Mouse (Mus musculus): ENCODE measurements around the gene Pkd2l1.

Gene Pkd2l1

GRCm38 (mm10) chr19:44192342-44192741 lies at the start of gene Pkd2l1:
Gene Pkd2l1 (minus strand): TSS chr19:44192442.
- no peak for DNase-seq (ENCODE audit: low spot score)

GRCm38 (mm10) chr19:44238906-44239305 lies 46.7 kb upstream of the Pkd2l1 start:
- DNase-seq (ENCODE audit: low spot score), result no peak

- DNase-seq (ENCODE audit: low spot score), result no peak
Measured at GRCm38 (mm10) chr19:44237471-44238006, 45.3 kb upstream of the Pkd2l1 start.

- DNase-seq (ENCODE audit: low spot score), result no peak
Measured at GRCm38 (mm10) chr19:44231608-44232151, 39.4 kb upstream of the Pkd2l1 start.

DNA sequence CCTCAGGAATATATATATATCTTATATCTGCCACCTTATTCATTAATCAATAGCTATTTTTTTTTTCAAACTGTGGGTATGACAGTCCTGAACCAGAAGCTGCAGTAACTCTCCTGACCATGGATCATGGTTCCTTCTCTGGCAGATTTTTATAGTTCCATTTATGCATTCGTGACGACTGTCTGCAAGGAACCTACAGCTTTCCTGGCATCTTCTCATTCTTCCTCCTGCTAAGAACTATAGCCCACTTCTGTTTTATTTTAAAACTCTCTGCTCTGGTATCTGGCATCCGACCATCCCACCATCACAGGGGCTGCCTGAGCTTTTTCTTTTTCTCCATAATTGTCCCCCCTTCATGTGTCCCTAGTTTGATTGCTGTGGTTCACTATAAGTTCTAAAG lies 38.0 kb upstream of the Pkd2l1 start:
- no peak for DNase-seq (ENCODE audit: low spot score)

DNA sequence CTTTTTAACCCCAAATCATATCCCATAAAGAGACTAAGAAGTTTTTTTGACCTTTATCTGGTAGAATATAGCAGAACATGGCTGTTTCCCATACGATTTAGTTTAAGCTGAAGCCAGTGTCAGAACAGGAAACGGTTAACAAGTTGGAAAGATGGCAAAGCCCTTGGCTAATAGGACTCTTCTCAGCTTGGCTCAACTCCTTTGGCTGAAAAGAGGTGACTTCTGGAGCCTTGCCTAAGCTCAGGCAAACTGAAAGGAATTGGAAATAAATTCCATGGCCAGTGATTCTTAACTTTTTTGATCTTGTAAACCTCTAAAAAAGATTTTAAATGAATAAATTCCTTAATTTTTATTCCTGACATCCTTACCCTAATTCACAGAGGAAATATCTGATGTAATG lies 37.5 kb upstream of the Pkd2l1 start:
- no peak for DNase-seq (ENCODE audit: low spot score)

DNA sequence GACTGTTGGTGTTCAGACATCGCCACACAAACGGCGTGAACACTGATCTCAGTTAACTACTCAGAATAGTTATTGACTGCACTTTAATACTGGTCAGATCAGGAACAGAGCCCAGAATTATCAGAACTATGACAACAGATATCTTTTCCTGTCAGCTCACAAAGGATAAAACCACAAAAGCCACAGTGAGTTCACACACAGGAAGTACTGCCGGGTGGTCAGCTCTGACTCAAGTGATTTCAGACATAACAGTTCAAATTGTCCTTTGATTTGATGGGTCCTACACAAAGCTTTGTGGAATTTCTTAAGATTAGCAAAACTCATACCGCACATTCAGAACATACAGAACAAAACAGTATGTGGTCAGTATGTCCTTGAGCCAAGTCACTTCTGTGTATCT lies 33.5 kb upstream of the Pkd2l1 start:
- no peak for DNase-seq (ENCODE audit: low spot score)

GRCm38 (mm10) chr19:44217958-44218525 lies 25.8 kb upstream of the Pkd2l1 start:
- no peak for DNase-seq (ENCODE audit: low spot score)

- DNase-seq (ENCODE audit: low spot score), result no peak
Measured at GRCm38 (mm10) chr19:44215255-44215654, 23.0 kb upstream of the Pkd2l1 start.

- no peak for DNase-seq (ENCODE audit: low spot score)
Measured at GRCm38 (mm10) chr19:44207079-44207478, 14.8 kb upstream of the Pkd2l1 start.

DNA sequence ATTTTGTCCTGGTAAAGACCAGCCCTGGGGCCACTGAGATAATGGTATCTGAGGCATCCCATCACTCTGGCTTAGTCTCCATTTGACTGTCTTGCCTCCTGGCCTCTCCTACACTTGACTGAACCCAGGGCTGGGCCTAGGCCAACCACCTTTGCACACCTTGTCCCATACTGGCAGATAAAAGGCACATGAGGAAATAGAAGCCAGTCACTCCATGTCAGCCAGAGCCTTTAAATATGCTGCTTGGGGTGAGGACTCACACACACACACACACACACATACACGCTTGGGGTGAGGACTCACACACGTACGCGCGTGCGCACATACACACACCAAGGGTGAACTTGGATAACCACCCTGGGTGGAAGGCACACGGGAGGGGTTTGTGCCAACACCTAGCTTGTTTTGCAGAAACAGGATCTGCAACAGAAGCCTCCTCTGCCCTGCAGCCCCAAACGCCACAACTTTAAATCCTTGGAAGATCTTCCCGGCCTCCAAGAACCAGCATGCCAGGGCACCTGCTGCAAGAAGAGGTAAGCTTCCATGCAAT lies 10.8 kb upstream of the Pkd2l1 start, which contains the start of gene Scd3:
Scd3 (plus strand) TSS at position 255 of the 550 bp plus-strand sequence.
- no peak for DNase-seq (ENCODE audit: low spot score)

DNA sequence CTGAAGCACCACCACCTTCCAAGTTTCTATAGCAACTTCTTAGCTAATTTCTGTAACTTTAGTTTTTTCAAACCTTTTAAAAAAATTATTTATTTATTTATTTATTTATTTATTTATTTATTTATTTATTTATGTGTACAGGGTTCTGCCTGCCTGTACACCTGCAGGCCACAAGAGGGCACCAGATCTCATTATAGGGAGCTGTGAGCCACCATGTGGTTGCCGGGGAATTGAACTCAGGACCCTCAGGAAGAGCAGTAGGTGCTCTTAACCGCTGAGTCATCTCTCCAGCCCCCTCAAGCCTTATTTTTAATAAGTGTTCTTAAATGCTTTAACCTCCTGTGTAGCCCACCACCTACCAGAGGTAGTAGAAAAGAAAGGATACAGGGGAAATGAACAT lies 6.7 kb upstream of the Pkd2l1 start:
- no peak for DNase-seq (ENCODE audit: low spot score)

DNA sequence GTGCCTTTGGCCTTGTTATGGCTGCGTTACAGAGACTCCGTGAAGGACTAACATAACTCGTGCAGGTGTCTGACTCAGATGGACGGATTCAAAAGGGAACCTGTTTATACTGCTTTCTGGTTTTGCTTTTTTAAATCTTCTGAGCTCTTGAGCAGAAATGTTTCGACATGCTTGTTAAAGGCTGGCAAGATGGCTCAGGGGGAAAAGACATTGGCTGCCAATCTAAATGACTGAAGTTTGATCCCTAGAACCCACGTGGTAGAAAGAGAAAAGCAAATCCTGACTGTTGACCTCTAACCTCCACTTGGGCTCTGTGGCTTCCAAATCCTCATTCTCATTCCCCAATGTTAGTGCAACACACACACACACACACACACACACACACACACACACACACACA lies 6.3 kb upstream of the Pkd2l1 start:
- no peak for DNase-seq (ENCODE audit: low spot score)

GRCm38 (mm10) chr19:44197053-44197852 lies 5.0 kb upstream of the Pkd2l1 start:
- DNase-seq (ENCODE audit: low spot score), result no peak

GRCm38 (mm10) chr19:44195138-44195537 lies 2.9 kb upstream of the Pkd2l1 start:
- DNase-seq (ENCODE audit: low spot score), result peak; percentile 75

- DNase-seq (ENCODE audit: low spot score), result no peak
Measured at GRCm38 (mm10) chr19:44193906-44194305, 1.7 kb upstream of the Pkd2l1 start.

DNA sequence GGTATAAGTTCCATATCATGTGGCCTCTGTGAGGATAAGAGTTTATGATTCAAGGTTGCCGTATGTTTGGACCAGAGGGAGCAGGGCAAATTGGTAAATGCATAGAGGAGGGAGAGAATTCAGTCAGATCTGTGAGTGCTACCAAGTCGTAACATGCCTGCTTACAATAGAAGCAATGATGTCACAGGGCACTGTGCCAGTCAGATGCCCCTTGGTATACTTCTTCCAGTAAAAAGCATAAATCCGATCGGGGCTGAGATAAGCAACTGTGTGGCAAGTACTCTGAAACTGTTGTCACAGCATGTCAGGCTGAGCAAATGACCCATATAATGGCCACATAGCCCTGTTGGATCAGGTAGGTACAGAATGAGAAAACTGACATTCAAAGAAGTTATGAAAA lies 3.2 kb downstream of the Pkd2l1 start:
- DNase-seq (ENCODE audit: low spot score), result peak; percentile 71

GRCm38 (mm10) chr19:44183968-44184367 lies 8.3 kb downstream of the Pkd2l1 start:
- DNase-seq (ENCODE audit: low spot score), result no peak

GRCm38 (mm10) chr19:44180502-44180901 lies 11.7 kb downstream of the Pkd2l1 start:
- DNase-seq (ENCODE audit: low spot score), result no peak

DNA sequence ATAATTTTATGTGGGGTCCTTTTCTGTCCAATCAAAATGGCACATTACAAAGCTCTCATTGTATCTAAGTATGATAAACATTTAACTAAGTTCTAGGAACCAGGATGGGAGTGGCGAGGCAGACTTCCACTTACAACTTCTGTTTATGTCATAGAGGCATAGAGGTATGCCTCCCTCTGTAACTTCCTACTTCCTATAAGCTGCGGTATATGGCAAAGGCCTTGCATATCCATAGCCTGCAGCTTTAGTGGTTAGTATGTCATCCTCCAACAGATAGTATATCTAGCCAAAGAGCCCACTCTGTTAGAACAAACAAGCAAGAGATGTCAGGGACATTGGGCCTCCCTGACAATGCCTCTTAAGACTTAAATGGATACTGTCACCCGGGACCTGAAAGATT lies 15.5 kb downstream of the Pkd2l1 start:
- DNase-seq (ENCODE audit: low spot score), result no peak

- no peak for DNase-seq (ENCODE audit: low spot score)
Measured at GRCm38 (mm10) chr19:44174835-44175234, 17.4 kb downstream of the Pkd2l1 start.

GRCm38 (mm10) chr19:44161515-44161914 lies 30.7 kb downstream of the Pkd2l1 start:
- no peak for DNase-seq (ENCODE audit: low spot score)

DNA sequence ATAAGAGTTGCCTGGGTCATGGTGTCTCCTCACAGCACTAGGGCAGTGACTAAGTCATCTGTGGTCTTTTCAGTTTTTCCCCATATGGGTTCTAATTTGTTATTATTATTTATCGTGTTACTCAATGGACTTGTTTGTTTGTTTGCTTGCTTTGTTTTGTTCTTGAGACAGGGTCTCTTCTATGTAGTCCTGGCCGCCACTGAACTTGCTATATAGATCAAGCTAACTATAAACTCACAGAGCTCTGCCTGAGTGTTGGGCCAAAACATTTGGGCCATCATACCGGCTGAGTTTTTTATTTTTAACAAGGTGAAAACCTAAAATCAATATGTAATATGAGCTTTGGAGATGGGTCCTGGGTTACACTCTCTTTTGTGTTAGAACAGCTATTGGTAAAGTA lies 32.9 kb downstream of the Pkd2l1 start:
- no peak for DNase-seq (ENCODE audit: low spot score)
